Mouse (Mus musculus): ENCODE results near the gene Vps8. TPM values are rescaled to one million over a fixed set of nuclear protein-coding genes. Genes with fewer than 3 reads are reported as not detected.
"Not testable (repeated sequence)": the region's sequence is repeated elsewhere in the genome, so short reads cannot be mapped to it uniquely, and the experiment has no call there.

Vps8 gene
- polyA plus RNA-seq, 1 experiment = 35.8 TPM

DNA sequence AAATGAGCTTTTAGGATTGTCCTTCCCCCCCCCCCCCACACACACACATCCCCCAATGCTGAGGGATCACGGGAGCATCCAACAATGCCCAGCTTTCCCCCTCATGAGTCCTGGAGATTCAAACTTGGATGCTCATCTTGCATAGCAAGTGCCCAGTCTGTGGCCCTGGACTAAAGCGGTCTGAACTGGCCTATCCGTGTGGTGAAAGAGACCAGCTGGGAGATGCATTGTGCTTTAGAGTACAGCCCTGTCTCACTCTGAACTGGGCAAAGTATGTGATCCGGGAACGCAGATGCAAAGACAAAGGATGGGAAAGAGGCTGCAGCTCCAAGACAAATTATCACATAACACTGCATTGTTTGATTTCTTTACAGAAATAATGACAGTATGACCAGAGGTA is 231.5 kb downstream of the Vps8 start:
- Histone ChIP-seq H3K4me3 (ENCODE audit: insufficient read depth, low read length) (no peak overlapping the region), H3K27ac (ENCODE audit: insufficient read depth, low read length) (no peak overlapping the region), H3K4me1 (ENCODE audit: control insufficient read depth, insufficient read depth, low read length) (peaks cover 2% of the 10 kb centered on the region)
- TF ChIP-seq CTCF (IDR thresholded peaks at IDR 0.05; ENCODE audit: extremely low read depth, insufficient read depth, low read length) (no peak), POLR2A (IDR thresholded peaks at IDR 0.05; ENCODE audit: extremely low read depth, insufficient read depth, low read length) (no peak)

DNA sequence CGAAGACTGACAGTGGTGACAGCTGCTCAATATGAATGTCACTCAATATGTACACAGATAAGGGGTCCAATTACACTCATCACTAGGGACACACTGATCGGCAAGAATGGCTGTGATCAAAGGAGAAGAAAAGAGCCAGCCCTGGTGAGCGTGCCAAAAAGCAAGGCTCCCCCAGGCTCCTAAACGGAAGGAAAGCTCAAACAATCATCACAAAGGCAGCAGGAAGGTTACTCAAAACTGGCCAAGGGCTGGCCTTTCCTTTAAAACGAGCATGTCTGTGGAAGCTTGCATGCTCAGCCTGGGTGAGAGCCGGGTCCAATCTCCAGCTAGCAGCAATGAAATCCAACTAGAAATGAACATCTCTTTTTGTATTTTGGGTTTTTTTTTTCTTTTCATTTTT is 232.4 kb downstream of the Vps8 start:
- no peak overlapping the region for H3K4me3 ChIP-seq (ENCODE audit: insufficient read depth, low read length)
- H3K27ac ChIP-seq (ENCODE audit: insufficient read depth, low read length) = no peak overlapping the region
- peaks cover 2% of the 10 kb centered on the region for H3K4me1 ChIP-seq (ENCODE audit: control insufficient read depth, insufficient read depth, low read length)
- TF ChIP-seq CTCF (IDR thresholded peaks at IDR 0.05; ENCODE audit: extremely low read depth, insufficient read depth, low read length) = no peak
- TF ChIP-seq POLR2A (IDR thresholded peaks at IDR 0.05; ENCODE audit: extremely low read depth, insufficient read depth, low read length) = no peak

DNA sequence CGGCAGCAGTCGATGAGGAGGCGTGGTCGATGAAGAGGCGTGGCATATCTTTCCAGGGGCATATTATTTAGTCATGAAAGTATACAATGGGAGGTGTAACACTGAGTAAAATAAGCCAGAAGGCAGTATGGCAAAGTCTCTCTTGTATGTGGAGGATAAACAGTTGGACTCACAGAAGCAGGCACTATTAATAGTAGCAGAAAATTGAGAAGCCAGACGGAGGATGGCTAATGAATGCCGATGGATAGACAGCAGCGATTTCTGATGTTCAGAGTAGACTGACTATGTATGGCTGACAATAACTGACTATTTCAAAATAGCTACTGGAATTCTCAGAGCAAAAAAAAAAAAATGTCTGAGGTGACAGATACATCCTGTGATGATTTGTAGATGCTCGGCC is 233.0 kb downstream of the Vps8 start:
- TF ChIP-seq POLR2A (IDR thresholded peaks at IDR 0.05; ENCODE audit: extremely low read depth, insufficient read depth, low read length) (no peak), CTCF (IDR thresholded peaks at IDR 0.05; ENCODE audit: extremely low read depth, insufficient read depth, low read length) (no peak)
- Histone ChIP-seq H3K27ac (ENCODE audit: insufficient read depth, low read length) (no peak overlapping the region), H3K4me1 (ENCODE audit: control insufficient read depth, insufficient read depth, low read length) (peaks cover 2% of the 10 kb centered on the region), H3K4me3 (ENCODE audit: insufficient read depth, low read length) (no peak overlapping the region)

DNA sequence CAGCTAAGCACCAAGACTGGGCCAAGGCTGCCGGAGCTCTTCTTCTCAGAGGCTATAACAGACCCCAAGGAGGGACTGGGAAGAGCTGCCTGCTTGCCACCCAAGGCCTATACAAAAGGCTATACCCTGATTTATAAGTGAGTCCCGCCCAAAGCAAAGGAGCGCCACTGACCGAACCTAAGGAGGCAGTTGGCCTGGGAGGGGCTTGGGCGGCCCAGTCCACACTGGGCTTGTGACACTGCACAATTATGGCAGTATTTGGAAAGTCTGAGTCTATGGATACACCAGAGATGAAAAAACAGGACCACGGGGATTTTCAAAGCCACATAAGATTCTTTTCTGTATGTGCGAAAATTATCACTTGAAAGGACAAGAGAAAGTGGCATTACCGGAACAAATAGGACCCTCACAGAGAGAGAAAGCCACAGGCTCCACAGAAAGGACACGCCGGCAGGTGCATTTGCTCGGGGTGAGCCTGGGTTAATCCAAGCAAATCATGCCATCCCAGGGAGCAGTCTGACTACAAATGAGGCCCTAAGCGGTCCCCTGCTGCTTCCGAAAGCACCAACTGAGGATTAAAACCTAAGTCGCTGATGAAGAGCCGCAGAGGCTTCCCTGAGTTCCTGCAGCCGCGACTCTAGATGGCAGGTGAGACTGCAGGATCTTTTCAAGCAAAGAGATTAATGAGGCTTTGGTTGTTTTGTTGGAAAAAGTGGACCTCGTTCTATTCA is 241.9 kb downstream of the Vps8 start:
- Histone ChIP-seq H3K27ac (ENCODE audit: insufficient read depth, low read length) (no peak overlapping the region), H3K4me1 (ENCODE audit: control insufficient read depth, insufficient read depth, low read length) (no peaks in the 10 kb centered on the region; the same call in 1 of the 2 replicates), H3K4me3 (ENCODE audit: insufficient read depth, low read length) (no peak overlapping the region)
- TF ChIP-seq POLR2A (IDR thresholded peaks at IDR 0.05; ENCODE audit: extremely low read depth, insufficient read depth, low read length) (no peak), CTCF (IDR thresholded peaks at IDR 0.05; ENCODE audit: extremely low read depth, insufficient read depth, low read length) (no peak)

DNA sequence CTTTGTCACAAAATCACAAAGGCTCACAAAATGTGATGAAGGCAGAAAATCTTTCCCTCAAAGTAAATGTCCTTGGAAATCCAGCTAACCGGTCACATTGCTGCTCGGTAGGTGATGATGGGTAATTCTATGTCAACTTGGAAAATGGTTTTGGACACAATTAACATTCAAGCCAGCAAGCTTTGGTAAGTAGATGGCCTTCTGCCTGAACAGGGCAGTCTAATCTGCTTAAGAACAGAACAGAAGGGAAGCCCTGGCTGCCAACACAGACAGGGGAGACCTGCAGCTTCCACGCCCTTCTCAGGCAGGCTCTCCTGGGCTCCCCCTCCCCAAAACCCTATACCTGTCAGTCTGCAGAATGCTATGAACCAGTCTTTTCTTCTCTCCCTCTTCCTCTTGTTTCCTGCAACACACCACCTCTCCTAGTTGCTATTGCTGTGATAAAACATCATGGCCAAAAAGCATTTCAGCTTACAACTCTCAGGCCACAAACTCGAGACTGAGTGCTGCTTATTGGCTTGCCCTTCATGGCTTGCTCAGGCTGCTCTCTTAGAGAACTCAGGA is 242.6 kb downstream of the Vps8 start:
- TF ChIP-seq CTCF (IDR thresholded peaks at IDR 0.05; ENCODE audit: extremely low read depth, insufficient read depth, low read length) (no peak), POLR2A (IDR thresholded peaks at IDR 0.05; ENCODE audit: extremely low read depth, insufficient read depth, low read length) (no peak)
- Histone ChIP-seq H3K4me3 (ENCODE audit: insufficient read depth, low read length) (no peak overlapping the region), H3K27ac (ENCODE audit: insufficient read depth, low read length) (no peak overlapping the region), H3K4me1 (ENCODE audit: control insufficient read depth, insufficient read depth, low read length) (no peaks in the 10 kb centered on the region; the same call in 1 of the 2 replicates)

DNA sequence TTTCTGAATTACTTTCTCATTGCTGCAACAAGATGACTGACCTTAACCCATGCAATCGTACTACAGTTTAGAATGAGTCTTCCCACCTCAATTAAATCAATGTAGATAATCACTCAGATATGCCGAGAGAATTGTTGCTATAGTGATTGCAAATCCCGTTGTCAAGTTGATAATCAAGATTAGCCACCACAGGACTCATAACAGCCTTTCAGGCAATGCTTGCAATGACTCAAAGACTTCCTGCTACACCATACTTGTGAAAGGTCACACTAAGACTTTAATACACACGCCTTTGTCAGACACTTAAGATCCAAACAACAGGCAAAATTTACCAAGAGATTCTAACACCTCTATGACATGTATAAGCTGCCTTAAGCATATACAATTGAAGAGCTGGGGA is 249.0 kb downstream of the Vps8 start:
- TF ChIP-seq CTCF (IDR thresholded peaks at IDR 0.05; ENCODE audit: extremely low read depth, insufficient read depth, low read length) = no peak
- TF ChIP-seq POLR2A (IDR thresholded peaks at IDR 0.05; ENCODE audit: extremely low read depth, insufficient read depth, low read length) = no peak
- Histone ChIP-seq H3K4me1 (ENCODE audit: control insufficient read depth, insufficient read depth, low read length) (no peaks in the 10 kb centered on the region), H3K4me3 (ENCODE audit: insufficient read depth, low read length) (no peak overlapping the region), H3K27ac (ENCODE audit: insufficient read depth, low read length) (no peak overlapping the region)

DNA sequence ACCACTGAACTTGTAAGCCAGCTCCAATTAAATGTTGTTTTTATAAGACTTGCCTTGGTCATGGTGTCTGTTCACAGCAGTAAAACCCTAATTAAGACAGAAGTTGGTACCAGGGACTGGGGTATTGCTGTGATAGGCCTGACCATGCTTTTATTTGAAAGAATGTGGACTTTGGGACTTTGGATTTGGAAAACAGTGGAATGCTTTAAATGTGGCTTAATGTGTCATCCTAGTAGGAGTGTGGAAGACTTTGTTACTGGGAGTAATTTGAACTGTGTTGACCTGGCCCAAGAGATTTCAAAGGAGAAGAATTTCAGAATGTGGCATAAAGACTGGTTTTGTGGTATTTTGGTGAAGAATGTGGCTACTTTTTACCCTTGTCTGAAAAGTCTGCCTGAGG is 250.1 kb downstream of the Vps8 start:
- not testable (repeated sequence) for H3K4me1 ChIP-seq (ENCODE audit: control insufficient read depth, insufficient read depth, low read length); H3K4me3 ChIP-seq (ENCODE audit: insufficient read depth, low read length); H3K27ac ChIP-seq (ENCODE audit: insufficient read depth, low read length)

DNA sequence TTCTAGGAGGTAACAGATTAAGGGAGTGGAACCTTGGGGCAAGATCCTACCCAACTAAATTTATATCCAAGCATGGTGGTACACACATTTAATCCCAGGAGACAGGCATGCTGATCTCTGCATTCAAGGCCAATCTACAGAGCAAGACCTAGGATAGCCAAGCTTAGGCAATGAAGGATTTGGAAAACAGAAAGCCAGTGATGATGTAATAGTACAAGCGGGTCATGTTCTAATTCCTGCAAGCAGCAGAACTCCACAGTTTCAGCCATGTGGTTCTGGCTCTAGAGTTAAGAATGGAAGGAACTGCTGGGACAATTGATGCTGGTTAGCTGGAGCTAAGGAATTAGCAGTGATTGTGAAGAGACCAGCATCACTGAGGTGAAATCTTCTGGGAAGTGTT is 250.7 kb downstream of the Vps8 start:
- not testable (repeated sequence) for H3K4me3 ChIP-seq (ENCODE audit: insufficient read depth, low read length)

DNA sequence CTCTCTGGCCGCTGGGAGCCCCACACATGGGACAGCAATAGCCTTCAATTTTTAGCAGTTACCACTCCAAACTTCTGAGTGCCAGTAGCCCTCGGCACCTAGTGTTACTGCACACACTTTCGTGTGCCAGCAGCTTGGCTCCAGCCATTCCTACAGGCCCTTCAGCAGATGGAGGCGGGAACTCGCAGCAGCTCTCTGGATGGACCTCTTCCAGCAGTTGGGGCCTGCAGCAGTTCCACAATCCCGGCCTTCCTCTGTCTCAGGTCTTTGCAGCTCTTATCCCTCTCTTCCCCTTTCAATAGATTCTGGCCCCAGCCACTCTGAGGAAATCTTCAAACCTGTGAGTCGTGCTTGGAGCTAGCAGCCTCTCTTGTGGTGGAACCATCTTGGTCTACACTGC is 253.9 kb downstream of the Vps8 start:
- TF ChIP-seq CTCF (IDR thresholded peaks at IDR 0.05; ENCODE audit: extremely low read depth, insufficient read depth, low read length) (no peak), POLR2A (IDR thresholded peaks at IDR 0.05; ENCODE audit: extremely low read depth, insufficient read depth, low read length) (no peak)
- no peak overlapping the region for H3K4me3 ChIP-seq (ENCODE audit: insufficient read depth, low read length)
- H3K4me1 ChIP-seq (ENCODE audit: control insufficient read depth, insufficient read depth, low read length) = no peaks in the 10 kb centered on the region; the same call in 1 of the 2 replicates
- no peak overlapping the region for H3K27ac ChIP-seq (ENCODE audit: insufficient read depth, low read length)

More for the DNA sequence above, 250.7 kb downstream of the Vps8 start:
- not testable (repeated sequence) for H3K4me1 ChIP-seq (ENCODE audit: control insufficient read depth, insufficient read depth, low read length); H3K27ac ChIP-seq (ENCODE audit: insufficient read depth, low read length)

DNA sequence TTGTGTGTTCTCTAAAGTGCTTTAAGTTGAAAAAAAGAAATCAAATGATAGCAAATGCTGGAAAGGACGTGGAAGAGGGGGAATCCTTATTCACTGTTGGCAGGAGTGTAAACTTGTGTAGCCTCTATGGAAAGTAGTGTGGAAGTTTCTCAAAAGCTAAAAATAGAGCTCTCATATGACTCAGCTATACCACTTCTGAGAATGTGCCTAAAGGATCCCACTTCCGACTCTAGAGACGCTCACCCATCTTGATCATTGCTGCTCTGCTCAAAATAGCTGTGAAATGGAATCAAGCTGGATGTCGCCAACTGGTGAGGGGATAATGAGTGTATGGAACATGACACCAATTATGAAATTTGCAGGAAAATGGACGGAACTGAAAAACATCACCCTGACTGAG is 264.5 kb downstream of the Vps8 start:
- H3K4me1 ChIP-seq (ENCODE audit: control insufficient read depth, insufficient read depth, low read length) = peaks cover 13% of the 10 kb centered on the region
- TF ChIP-seq POLR2A (IDR thresholded peaks at IDR 0.05; ENCODE audit: extremely low read depth, insufficient read depth, low read length) (no peak), CTCF (IDR thresholded peaks at IDR 0.05; ENCODE audit: extremely low read depth, insufficient read depth, low read length) (no peak)
- no peak overlapping the region for H3K4me3 ChIP-seq (ENCODE audit: insufficient read depth, low read length)
- no peak overlapping the region for H3K27ac ChIP-seq (ENCODE audit: insufficient read depth, low read length)

All from cortical plate, adult 2 months (tissue).